Mouse (Mus musculus) heart, postnatal 0 days (tissue): ENCODE data around the gene Aif1. TPM values are rescaled to one million over a fixed set of nuclear protein-coding genes. Genes with fewer than 3 reads are reported as not detected.
A peak's percentile ranks its signal among the peaks of the same experiment; 100 is the strongest.

ENCODE experiments used
- ATAC-seq: fragments of 200-750 bp; cut with Nextera tagmentation; 2 replicates; pipeline ENCODE4 v1.8.0; 2017; ENCODE audit warnings: low read depth, moderate number of reproducible peaks, moderate library complexity; ENCODE audit not compliant: insufficient read depth
- DNase-seq: peaks from one replicate; pipeline ENCODE4 v3.0.0-alpha.2; 2016; ENCODE audit warnings: low spot score
- H3K27ac ChIP-seq: fragments of 300-500 bp; sonication (generic); 2 replicates; pipeline ENCODE4 v1.5.1; 2014; ENCODE audit warnings: low read depth, mild to moderate bottlenecking
- H3K27me3 ChIP-seq: fragments of 300-500 bp; sonication (generic); 2 replicates; pipeline ENCODE4 v1.6.1; 2014; ENCODE audit warnings: low read length, mixed read lengths; ENCODE audit not compliant: control insufficient read depth, insufficient read depth
- H3K36me3 ChIP-seq: fragments of 300-500 bp; sonication (generic); replicated peaks from 2 replicates; pipeline ENCODE4 v1.6.1; 2014; ENCODE audit warnings: low read length, mixed read lengths; ENCODE audit not compliant: control insufficient read depth, insufficient read depth
- H3K4me1 ChIP-seq: fragments of 300-500 bp; sonication (generic); 2 replicates; pipeline ENCODE4 v1.6.1; 2014; ENCODE audit warnings: antibody characterized with exemption; ENCODE audit not compliant: control insufficient read depth, insufficient read depth
- H3K4me2 ChIP-seq: fragments of 300-500 bp; sonication (generic); 2 replicates; pipeline ENCODE4 v1.6.1; 2014; ENCODE audit warnings: low read depth, mild to moderate bottlenecking, low read length, moderate library complexity
- H3K4me3 ChIP-seq: fragments of 300-500 bp; sonication (generic); 2 replicates; pipeline ENCODE4 v1.5.1; 2014; ENCODE audit warnings: low read depth, low read length
- H3K9ac ChIP-seq: fragments of 300-500 bp; sonication (generic); replicated peaks from 2 replicates; pipeline ENCODE4 v1.6.1; 2014; ENCODE audit warnings: low read depth, low read length, mixed read lengths
- H3K9me3 ChIP-seq: fragments of 300-500 bp; sonication (generic); replicated peaks from 2 replicates; pipeline ENCODE4 v1.6.1; 2016; ENCODE audit warnings: low read length; ENCODE audit not compliant: control insufficient read depth
- CTCF ChIP-seq: IDR thresholded peaks from 2 replicates; pipeline ENCODE4 v1.5.1; 2016; ENCODE audit warnings: antibody characterized with exemption, control low read depth, low read depth
- EP300 ChIP-seq: IDR thresholded peaks from 2 replicates; pipeline ENCODE4 v1.6.1; 2016; ENCODE audit warnings: antibody characterized with exemption, low read depth
- WGBS: fragments of 180-500 bp; shearing (Covaris S2); extraction: QIAGEN DNeasy Blood & Tissue Kit; methylation state at CpG from one replicate; pipeline ENCODE4 v1.1.7; 2014; 5-methylcytosine and 5-hydroxymethylcytosine counted together
- polyA plus RNA-seq: library from polyadenylated mRNA; unstranded; fragments of >200 nt; fragmentation: Nextera tagmentation; extraction: Ambion mirVana; gene quantifications from 2 replicates; pipeline ENCODE4 v1.2.1, GENCODE M21; 2015
- total RNA-seq: library from RNA; depleted of rRNA; stranded (reverse); fragments of >200 nt; gene quantifications from 2 replicates; pipeline ENCODE4 v1.2.3, GENCODE M21; 2014; ENCODE audit warnings: low replicate concordance

Aif1 gene
- total and polyA plus RNA-seq, 2 experiments from 2014 or later = 1.8 to 7.5 TPM

GRCm38 (mm10) chr17:35189186-35189585 is 13.3 kb upstream of the Aif1 start:
- WGBS = 50% methylated on average over 1 of the region's 1 CpGs
- no peak overlapping the region for H3K4me2 ChIP-seq
- ATAC-seq (no peak), DNase-seq (no peak)
- TF ChIP-seq CTCF = no peak
- TF ChIP-seq EP300 = no peak
- no peaks in the 10 kb centered on the region for H3K36me3 ChIP-seq
- H3K4me3 ChIP-seq = no peak overlapping the region
- no peaks in the 10 kb centered on the region for H3K9me3 ChIP-seq
- H3K9ac ChIP-seq = no peak overlapping the region
- peaks cover 5% of the 10 kb centered on the region for H3K4me1 ChIP-seq
- peaks cover 12% of the 10 kb centered on the region for H3K27me3 ChIP-seq
- H3K27ac ChIP-seq = no peak overlapping the region

DNA sequence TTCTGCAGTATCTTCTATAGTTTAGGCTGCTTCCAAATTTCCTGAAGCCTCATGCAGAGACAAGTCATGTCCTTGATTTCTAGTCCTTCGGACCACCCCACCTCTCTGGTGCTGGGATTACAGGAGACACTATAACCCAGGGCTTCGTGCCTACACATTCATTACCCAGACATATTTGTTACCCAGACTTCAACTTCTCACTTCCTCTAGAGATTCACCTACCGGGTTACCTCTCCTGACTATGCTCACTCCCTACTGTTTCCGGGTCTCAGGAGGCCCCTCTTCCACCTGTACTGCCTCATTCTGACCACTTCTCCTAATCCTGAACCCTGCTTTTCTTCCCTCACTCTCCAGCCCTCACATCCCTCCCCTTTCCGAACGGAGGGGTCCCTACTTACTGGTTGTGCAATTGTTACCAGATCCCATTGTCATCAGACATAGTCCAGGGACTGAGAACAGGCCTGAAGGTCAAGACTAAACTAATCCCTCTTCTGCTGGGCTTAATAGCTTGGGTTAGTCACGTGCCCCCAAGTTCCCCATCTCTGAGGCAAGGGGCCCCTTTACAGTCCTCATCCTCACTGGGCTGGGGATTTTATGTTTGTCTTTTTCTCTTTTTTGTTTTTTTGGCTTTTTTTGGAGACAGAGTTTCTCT is 12.2 kb upstream of the Aif1 start, which contains the start of gene Lst1:
Gene Lst1, minus strand, starts transcription at position 481 of the 652 bp plus-strand sequence.
- Histone ChIP-seq H3K27ac (peak within 1 kb of the TSS; percentile 48; the same call in 1 of the 2 replicates), H3K27me3 (0 out of 2 replicates have a peak, but pooled peaks cover 1% of the 10 kb centered on the region), H3K4me2 (no peak within 1 kb of the TSS), H3K4me1 (peaks cover 5% of the 10 kb centered on the region), H3K4me3 (no peak within 1 kb of the TSS), H3K9me3 (no peaks in the 10 kb centered on the region), H3K9ac (no peak within 1 kb of the TSS), H3K36me3 (no peaks in the 10 kb centered on the region)
- TF ChIP-seq EP300 = no peak
- no peak for TF ChIP-seq CTCF
- WGBS = 70% methylated on average over 7 of the region's 7 CpGs
- ATAC-seq (no peak), DNase-seq (no peak)

DNA sequence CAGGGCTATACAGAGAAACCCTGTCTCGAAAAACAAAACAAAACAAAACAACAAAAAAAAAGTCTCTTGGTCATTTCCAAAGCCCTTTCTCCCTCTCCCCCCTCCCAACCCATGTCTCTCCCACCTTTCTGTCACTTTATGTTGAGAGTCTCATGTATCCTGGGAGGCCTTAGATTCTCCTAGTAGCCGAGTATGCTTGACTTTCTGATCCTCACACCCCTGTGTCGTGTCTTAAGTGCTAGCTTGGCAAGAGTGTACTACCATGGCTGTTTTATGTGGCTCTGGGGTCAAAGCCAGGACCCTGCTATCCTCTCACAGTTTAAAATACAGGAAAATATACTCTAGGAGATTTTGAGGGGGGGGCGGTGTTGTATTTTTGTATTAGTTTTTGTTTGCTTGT is 11.5 kb upstream of the Aif1 start:
- Histone ChIP-seq H3K27me3 (no peaks in the 10 kb centered on the region), H3K9me3 (no peaks in the 10 kb centered on the region), H3K4me1 (peaks cover 5% of the 10 kb centered on the region), H3K36me3 (no peaks in the 10 kb centered on the region), H3K4me2 (no peak overlapping the region), H3K9ac (no peak overlapping the region), H3K4me3 (no peak overlapping the region), H3K27ac (peak overlapping the region; percentile 9; the same call in 1 of the 2 replicates)
- 66% methylated on average over 4 of the region's 4 CpGs for WGBS
- DNase-seq (no peak), ATAC-seq (no peak)
- TF ChIP-seq CTCF = no peak
- no peak for TF ChIP-seq EP300

- WGBS = 2% methylated on average over 4 of the region's 4 CpGs
- peak overlapping the region; percentile 58 for H3K4me3 ChIP-seq
- DNase-seq = no peak
- H3K27ac ChIP-seq = peak overlapping the region; percentile 67
- H3K4me1 ChIP-seq = peaks cover 5% of the 10 kb centered on the region
- ATAC-seq = no peak
- H3K9me3 ChIP-seq = no peaks in the 10 kb centered on the region
- H3K27me3 ChIP-seq = no peaks in the 10 kb centered on the region
- no peaks in the 10 kb centered on the region for H3K36me3 ChIP-seq
- TF ChIP-seq CTCF (no peak), EP300 (no peak)
- H3K4me2 ChIP-seq = peak overlapping the region; percentile 66
- H3K9ac ChIP-seq = no peak overlapping the region
Observed at GRCm38 (mm10) chr17:35186681-35187080, 10.8 kb upstream of the Aif1 start.

GRCm38 (mm10) chr17:35185639-35186611 is 10.1 kb upstream of the Aif1 start:
- Histone ChIP-seq H3K4me3 (peak overlapping the region; percentile 58), H3K4me1 (peaks cover 5% of the 10 kb centered on the region), H3K4me2 (peak overlapping the region; percentile 66), H3K27ac (peak overlapping the region; percentile 67), H3K36me3 (no peaks in the 10 kb centered on the region), H3K9me3 (no peaks in the 10 kb centered on the region), H3K9ac (peak overlapping the region; percentile 27), H3K27me3 (no peaks in the 10 kb centered on the region)
- TF ChIP-seq CTCF (no peak), EP300 (no peak)
- DNase-seq = peak; percentile 35
- ATAC-seq = peak; percentile 27; the same call in 1 of the 2 replicates
- whole genome bisulfite sequencing = 3% methylated on average over 18 of the region's 18 CpGs
